Mouse (Mus musculus) heart, postnatal 0 days (tissue): Measurements from ENCODE around the gene Klhl11.

Experiments
- CTCF ChIP-seq: IDR thresholded peaks from 2 replicates; pipeline ENCODE4 v1.5.1; 2016; ENCODE audit warnings: antibody characterized with exemption, control low read depth, low read depth
- EP300 ChIP-seq: IDR thresholded peaks from 2 replicates; pipeline ENCODE4 v1.6.1; 2016; ENCODE audit warnings: antibody characterized with exemption, low read depth

GRCm38 (mm10) chr11:100413541-100413940, 59.0 kb downstream of the Klhl11 start:
- no peak for TF ChIP-seq CTCF
- TF ChIP-seq EP300, result no peak
